Mouse (Mus musculus) bone marrow, adult 2 months (tissue): Measurements from ENCODE around the gene Dmrtc1c1. TPM values are rescaled to one million over a fixed set of nuclear protein-coding genes. Genes with fewer than 3 reads are reported as not detected.
"Not testable (repeated sequence)": the region's sequence is repeated elsewhere in the genome, so short reads cannot be mapped to it uniquely, and the experiment has no call there.

Source experiments
- H3K27ac ChIP-seq: fragments of 200-500 bp; 2 replicates; pipeline ENCODE4 v1.5.1; 2012; ENCODE audit warnings: low read depth, mild to moderate bottlenecking, control low read depth, inconsistent platforms, low read length; ENCODE audit not compliant: control insufficient read depth, poor library complexity, insufficient read depth
- H3K4me1 ChIP-seq: fragments of 200-500 bp; 2 replicates; pipeline ENCODE4 v1.6.1; 2011; ENCODE audit warnings: low read length; ENCODE audit not compliant: control insufficient read depth, insufficient read depth
- H3K4me3 ChIP-seq: fragments of 200-500 bp; replicated peaks from 2 replicates; pipeline ENCODE3; 2011; ENCODE audit warnings: mild to moderate bottlenecking, low read depth, low read length, control low read depth; ENCODE audit not compliant: control insufficient read depth
- CTCF ChIP-seq: fragments of 200-500 bp; IDR thresholded peaks from 2 replicates; pipeline ENCODE4 v1.5.1; 2011; ENCODE audit warnings: low read length, control low read depth; ENCODE audit not compliant: control insufficient read depth, insufficient read depth
- POLR2A ChIP-seq: fragments of 200-500 bp; IDR thresholded peaks from 2 replicates; pipeline ENCODE4 v1.6.1; 2011; ENCODE audit warnings: low read depth, mild to moderate bottlenecking, control low read depth, low read length, borderline replicate concordance; ENCODE audit not compliant: control insufficient read depth
- WGBS: fragments of 180-500 bp; shearing (Covaris S2); methylation state at CpG from one replicate; pipeline ENCODE4 v1.1.7; 2018; 5-methylcytosine and 5-hydroxymethylcytosine counted together
- polyA plus RNA-seq: library from polyadenylated mRNA; stranded (reverse); fragments of >200 nt; gene quantifications from 2 replicates; pipeline ENCODE4 v1.2.4, GENCODE M21; 2011; ENCODE audit warnings: low replicate concordance; ENCODE audit not compliant: missing spikeins, insufficient read depth, insufficient read length

Gene Dmrtc1c1
- polyA plus RNA-seq = not detected in 2 replicates

- not testable (repeated sequence) for H3K4me3 ChIP-seq, H3K27ac ChIP-seq, H3K4me1 ChIP-seq
- no CpG with 5 or more reads among the region's 14 CpGs for WGBS
Measured at GRCm38 (mm10) chrX:102802663-102803062, at the start of gene Dmrtc1c1. Dmrtc1c1 (plus strand) TSS chrX:102802963.

- no peaks in the 10 kb centered on the region for H3K4me1 ChIP-seq
- 53% methylated on average over 4 of the region's 4 CpGs for WGBS
- no peak overlapping the region for H3K27ac ChIP-seq
- H3K4me3 ChIP-seq = no peak overlapping the region
- no peak for TF ChIP-seq POLR2A
- TF ChIP-seq CTCF = no peak
Measured at GRCm38 (mm10) chrX:102765878-102766277, 36.9 kb upstream of the Dmrtc1c1 start.

- 51% methylated on average over 4 of the region's 4 CpGs for WGBS
- Histone ChIP-seq H3K4me3 (no peak overlapping the region), H3K27ac (no peak overlapping the region), H3K4me1 (no peaks in the 10 kb centered on the region)
- no peak for TF ChIP-seq POLR2A
- no peak for TF ChIP-seq CTCF
Measured at GRCm38 (mm10) chrX:102812311-102812710, 9.5 kb downstream of the Dmrtc1c1 start.

GRCm38 (mm10) chrX:102854516-102854915 is 51.8 kb downstream of the Dmrtc1c1 start, which contains the start of gene Dmrtc1c2:
Dmrtc1c2 (minus strand) TSS chrX:102854616.
- 76% methylated on average over 4 of the region's 13 CpGs for WGBS
- H3K27ac ChIP-seq, H3K4me1 ChIP-seq, H3K4me3 ChIP-seq: not testable (repeated sequence)

Other genes with a start within 250 kb of the Dmrtc1c1 start
- gene Phka1, start 158.7 kb upstream of the Dmrtc1c1 start, polyA plus RNA-seq = 1.5 and 2.2 TPM in 2 replicates
- gene Gm3880, start 116.0 kb upstream of the Dmrtc1c1 start, polyA plus RNA-seq = not detected in 2 replicates
- gene Gm9112, start 95.3 kb upstream of the Dmrtc1c1 start, polyA plus RNA-seq = not detected in 2 replicates
- not detected in 2 replicates for gene Dmrtc1b, start 95.1 kb upstream of the Dmrtc1c1 start, polyA plus RNA-seq
- gene Dmrtc1c2, start 51.7 kb downstream of the Dmrtc1c1 start, polyA plus RNA-seq = not detected in 2 replicates
- gene 1700031F05Rik, start 65.0 kb downstream of the Dmrtc1c1 start, polyA plus RNA-seq = not detected in 2 replicates
- gene Dmrtc1a, start 105.7 kb downstream of the Dmrtc1c1 start, polyA plus RNA-seq = not detected in 2 replicates
- not detected in 2 replicates for gene 1700011M02Rik, start 105.9 kb downstream of the Dmrtc1c1 start, polyA plus RNA-seq
- not detected in 2 replicates for gene 1700018G05Rik, start 125.4 kb downstream of the Dmrtc1c1 start, polyA plus RNA-seq